Mouse (Mus musculus): ENCODE data around the gene Cct8l1. TPM values are rescaled to one million over a fixed set of nuclear protein-coding genes. Genes with fewer than 3 reads are reported as not detected.

The Cct8l1 gene
- total RNA-seq, 2 experiments from 2014 or later, result not detected

Other genes starting within 250 kb of the Cct8l1 start
- gene Kmt2c, start 17.3 kb upstream of the Cct8l1 start, total RNA-seq (2014; fragmentation: Nextera tagmentation), result 48.6 and 54.5 TPM in 2 replicates
- gene Kmt2c, start 17.3 kb upstream of the Cct8l1 start, total RNA-seq (2017), result 29.7 and 33.1 TPM in 2 replicates
- gene Xrcc2, start 189.8 kb downstream of the Cct8l1 start, total RNA-seq (2014; fragmentation: Nextera tagmentation), result 15.2 and 21.9 TPM in 2 replicates
- 12.7 and 14.9 TPM in 2 replicates for gene Xrcc2, start 189.8 kb downstream of the Cct8l1 start, total RNA-seq (2017)
- gene Actr3b, start 243.9 kb downstream of the Cct8l1 start, total RNA-seq (2014; fragmentation: Nextera tagmentation), result 1.1 TPM in 1 of 2 replicates, not detected in the other
- 0.43 TPM in 1 of 2 replicates, not detected in the other for gene Actr3b, start 243.9 kb downstream of the Cct8l1 start, total RNA-seq (2017)